Mouse (Mus musculus) bone marrow macrophage, adult 2 months (primary cell): ENCODE results near the gene Trpv5. TPM values are rescaled to one million over a fixed set of nuclear protein-coding genes. Genes with fewer than 3 reads are reported as not detected.

Experiments
- H3K27ac ChIP-seq: 2 replicates; pipeline ENCODE4 v1.5.1; 2012; ENCODE audit warnings: low read depth, low read length; ENCODE audit not compliant: insufficient read depth
- H3K4me1 ChIP-seq: 2 replicates; pipeline ENCODE4 v1.6.1; 2012; ENCODE audit warnings: low read length; ENCODE audit not compliant: control insufficient read depth, insufficient read depth
- H3K4me3 ChIP-seq: 2 replicates; pipeline ENCODE4 v1.5.1; 2012; ENCODE audit warnings: mild to moderate bottlenecking, low read length, moderate library complexity; ENCODE audit not compliant: insufficient read depth
- CTCF ChIP-seq: IDR thresholded peaks from 2 replicates; pipeline ENCODE4 v1.5.1; 2012; ENCODE audit warnings: low read depth, mild to moderate bottlenecking, low read length, moderate library complexity
- POLR2A ChIP-seq: IDR thresholded peaks from 2 replicates; pipeline ENCODE4 v1.6.1; 2012; ENCODE audit warnings: mild to moderate bottlenecking, low read depth, low read length, borderline replicate concordance
- polyA plus RNA-seq: library from polyadenylated mRNA; stranded (reverse); fragments of >200 nt; gene quantifications from 2 replicates; pipeline ENCODE4 v1.2.4, GENCODE M21; 2012; ENCODE audit not compliant: missing spikeins, insufficient read depth, insufficient read length

Gene Trpv5
- polyA plus RNA-seq, 1 experiment: not detected

- Histone ChIP-seq H3K4me3 (no peak overlapping the region), H3K27ac (no peak overlapping the region), H3K4me1 (no peaks in the 10 kb centered on the region)
- TF ChIP-seq POLR2A (no peak), CTCF (no peak)
Observed at GRCm38 (mm10) chr6:41628180-41628579, 52.4 kb downstream of the Trpv5 start.

GRCm38 (mm10) chr6:41622661-41623060, 57.9 kb downstream of the Trpv5 start:
- Histone ChIP-seq H3K4me3 (no peak overlapping the region), H3K27ac (no peak overlapping the region), H3K4me1 (no peaks in the 10 kb centered on the region)
- TF ChIP-seq CTCF (no peak), POLR2A (no peak)

DNA sequence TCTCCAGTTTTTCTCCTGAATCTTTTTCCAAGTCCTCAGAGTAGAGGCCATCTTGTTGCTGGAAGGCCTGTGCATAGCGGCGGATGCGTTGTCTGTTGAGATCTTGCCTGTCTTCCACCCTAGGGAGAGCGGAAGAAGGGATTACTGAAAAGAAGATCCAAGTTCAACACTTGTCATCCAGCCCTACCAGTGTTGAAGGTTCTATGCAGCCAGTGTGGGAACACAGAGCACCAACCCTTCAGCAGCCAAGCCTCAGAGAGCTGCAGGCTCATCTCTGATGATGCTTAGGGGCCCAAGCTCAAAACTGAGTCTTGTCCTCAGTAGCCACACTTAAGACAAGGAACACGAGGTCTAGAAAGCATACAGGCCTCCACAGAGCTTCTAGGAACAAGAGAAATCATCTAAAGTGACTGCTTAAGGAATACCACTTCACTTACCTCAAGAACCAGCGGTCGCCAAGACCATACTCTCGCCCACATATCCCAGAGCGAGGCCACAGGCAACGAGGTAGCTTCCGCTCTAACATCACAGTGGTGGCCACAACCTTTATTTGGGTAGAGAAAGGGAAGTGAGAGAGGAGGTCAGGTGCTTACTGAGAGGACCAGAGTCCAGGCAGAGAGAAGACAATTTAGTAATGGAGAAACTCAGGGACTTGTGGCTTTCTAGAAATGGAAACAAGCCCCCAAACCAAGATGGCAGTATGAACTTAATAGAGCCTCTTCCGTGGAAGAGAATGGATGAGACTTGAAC, 59.2 kb downstream of the Trpv5 start:
- Histone ChIP-seq H3K27ac (no peak overlapping the region), H3K4me3 (no peak overlapping the region), H3K4me1 (no peaks in the 10 kb centered on the region)
- TF ChIP-seq CTCF (no peak), POLR2A (no peak)

GRCm38 (mm10) chr6:41620173-41620798, 60.3 kb downstream of the Trpv5 start:
- Histone ChIP-seq H3K4me1 (no peaks in the 10 kb centered on the region), H3K4me3 (no peak overlapping the region), H3K27ac (no peak overlapping the region)
- no peak for TF ChIP-seq CTCF
- TF ChIP-seq POLR2A: no peak

GRCm38 (mm10) chr6:41607637-41608036, 72.9 kb downstream of the Trpv5 start:
- Histone ChIP-seq H3K4me1 (no peaks in the 10 kb centered on the region), H3K27ac (no peak overlapping the region), H3K4me3 (no peak overlapping the region)
- TF ChIP-seq POLR2A (no peak), CTCF (no peak)

DNA sequence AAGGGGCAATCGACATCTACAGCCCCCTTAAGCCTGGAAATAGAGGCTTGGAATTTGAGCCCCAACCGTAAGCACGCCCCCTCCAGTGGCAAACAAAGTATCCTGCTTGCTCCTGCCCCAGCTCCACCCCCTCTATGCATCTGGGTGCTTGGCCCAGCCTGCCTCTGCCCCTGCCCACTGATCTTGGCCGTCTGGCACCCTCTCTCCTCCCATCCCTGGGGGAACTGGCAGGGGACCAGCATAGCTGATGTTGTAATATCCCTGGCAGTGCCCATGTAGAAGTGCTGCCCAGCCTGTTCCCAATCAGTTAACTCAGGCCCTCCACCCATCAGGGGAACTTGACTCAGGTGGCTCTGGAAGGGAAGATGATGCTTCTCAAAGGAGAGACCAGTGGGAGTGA, 74.4 kb downstream of the Trpv5 start:
- TF ChIP-seq CTCF (no peak), POLR2A (no peak)
- H3K4me1 ChIP-seq: no peaks in the 10 kb centered on the region
- no peak overlapping the region for H3K4me3 ChIP-seq
- no peak overlapping the region for H3K27ac ChIP-seq

- peak overlapping the region; percentile 59 for H3K4me3 ChIP-seq
- TF ChIP-seq CTCF (no peak), POLR2A (no peak)
- H3K27ac ChIP-seq: no peak overlapping the region
- no peaks in the 10 kb centered on the region for H3K4me1 ChIP-seq
Observed at GRCm38 (mm10) chr6:41605794-41606104, 74.8 kb downstream of the Trpv5 start.

DNA sequence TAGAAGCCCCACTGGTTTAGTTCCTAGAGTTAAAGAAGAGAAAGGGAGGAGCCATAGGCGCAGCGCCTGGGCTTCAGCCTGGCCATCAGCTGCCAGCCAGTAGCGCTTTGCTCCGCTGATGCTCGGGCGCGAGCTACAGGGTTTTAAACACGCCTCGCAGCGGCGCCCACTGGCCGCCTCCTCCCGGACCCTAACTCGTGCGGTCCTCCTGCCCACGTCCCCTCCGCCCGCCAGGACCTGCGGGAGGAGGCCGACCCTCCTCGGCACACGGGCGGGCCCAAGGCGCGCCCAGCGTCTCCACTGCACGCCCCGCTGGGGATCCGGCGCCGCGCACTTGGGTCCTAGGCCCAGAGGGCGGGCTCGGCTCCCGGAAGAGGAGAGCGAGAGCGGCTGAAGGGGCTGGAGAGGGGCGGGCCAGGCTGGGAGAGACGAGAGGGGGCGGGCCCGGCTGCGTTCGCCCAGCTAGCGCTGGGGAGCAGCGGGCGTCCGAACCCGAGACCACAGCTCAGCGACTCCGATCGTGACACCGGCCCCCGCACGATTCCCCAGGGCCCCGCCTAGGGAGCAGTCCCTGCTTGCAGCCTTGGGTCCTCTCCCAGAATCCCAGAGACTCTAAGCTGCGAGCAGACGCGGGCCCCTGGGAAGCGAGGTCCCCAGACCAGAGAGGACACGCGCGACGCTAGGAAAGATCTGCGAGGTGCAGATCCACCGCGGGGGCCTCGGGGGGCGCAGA, 75.3 kb downstream of the Trpv5 start, which contains the start of gene Ephb6:
Ephb6 (plus strand) TSS at position 422 of the 733 bp plus-strand sequence.
- TF ChIP-seq CTCF (no peak), POLR2A (no peak)
- H3K4me1 ChIP-seq: no peaks in the 10 kb centered on the region
- H3K4me3 ChIP-seq: peak within 1 kb of the TSS; percentile 59
- H3K27ac ChIP-seq: no peak within 1 kb of the TSS

- H3K4me3 ChIP-seq: peak overlapping the region; percentile 59; the same call in 1 of the 2 replicates
- no peak for TF ChIP-seq POLR2A
- no peak for TF ChIP-seq CTCF
- no peak overlapping the region for H3K27ac ChIP-seq
- no peaks in the 10 kb centered on the region for H3K4me1 ChIP-seq
Observed at GRCm38 (mm10) chr6:41604401-41605050, 76.0 kb downstream of the Trpv5 start.

Other genes starting within 250 kb of the Trpv5 start
- not detected in 2 replicates for gene Gm10334, start 234.6 kb downstream of the Trpv5 start, polyA plus RNA-seq
- not detected in 2 replicates for gene Prss1, start 221.8 kb downstream of the Trpv5 start, polyA plus RNA-seq
- not detected in 2 replicates for gene Prss2, start 159.0 kb downstream of the Trpv5 start, polyA plus RNA-seq
- gene Ephb6, start 75.3 kb downstream of the Trpv5 start, polyA plus RNA-seq: 0.83 and 0.93 TPM in 2 replicates
- not detected in 2 replicates for gene Trpv6, start 44.4 kb downstream of the Trpv5 start, polyA plus RNA-seq
- gene Llcfc1, start 3.7 kb upstream of the Trpv5 start, polyA plus RNA-seq: not detected in 2 replicates
- gene Kel, start 23.6 kb upstream of the Trpv5 start, polyA plus RNA-seq: not detected in 2 replicates
- not detected in 2 replicates for gene Olfr459, start 94.4 kb upstream of the Trpv5 start, polyA plus RNA-seq
- not detected in 2 replicates for gene Pip, start 166.8 kb upstream of the Trpv5 start, polyA plus RNA-seq
- not detected in 2 replicates for gene Sval2, start 172.2 kb upstream of the Trpv5 start, polyA plus RNA-seq